Mouse (Mus musculus): ENCODE data around the gene Cisd3. TPM values are rescaled to one million over a fixed set of nuclear protein-coding genes. Genes with fewer than 3 reads are reported as not detected.
A peak's percentile ranks its signal among the peaks of the same experiment; 100 is the strongest.
"Not testable (repeated sequence)": the region's sequence is repeated elsewhere in the genome, so short reads cannot be mapped to it uniquely, and the experiment has no call there.

Cisd3 gene
- polyA plus RNA-seq, 1 experiment from 2014 or later: 12.3 TPM

- ATAC-seq (ENCODE audit: insufficient read depth); H3K9ac ChIP-seq; H3K36me3 ChIP-seq (replicated peaks); H3K9me3 ChIP-seq (replicated peaks); H3K4me2 ChIP-seq; H3K27ac ChIP-seq (replicated peaks); H3K4me3 ChIP-seq (replicated peaks): not testable (repeated sequence)
- 69% methylated on average over 6 of the region's 6 CpGs for WGBS (ENCODE audit: insufficient replicate concordance)
- Histone ChIP-seq H3K4me1 (replicated peaks) (peaks cover 38% of the 10 kb centered on the region), H3K27me3 (peaks cover 48% of the 10 kb centered on the region)
Measured at GRCm38 (mm10) chr11:97657967-97658366, 27.7 kb upstream of the Cisd3 start.

DNA sequence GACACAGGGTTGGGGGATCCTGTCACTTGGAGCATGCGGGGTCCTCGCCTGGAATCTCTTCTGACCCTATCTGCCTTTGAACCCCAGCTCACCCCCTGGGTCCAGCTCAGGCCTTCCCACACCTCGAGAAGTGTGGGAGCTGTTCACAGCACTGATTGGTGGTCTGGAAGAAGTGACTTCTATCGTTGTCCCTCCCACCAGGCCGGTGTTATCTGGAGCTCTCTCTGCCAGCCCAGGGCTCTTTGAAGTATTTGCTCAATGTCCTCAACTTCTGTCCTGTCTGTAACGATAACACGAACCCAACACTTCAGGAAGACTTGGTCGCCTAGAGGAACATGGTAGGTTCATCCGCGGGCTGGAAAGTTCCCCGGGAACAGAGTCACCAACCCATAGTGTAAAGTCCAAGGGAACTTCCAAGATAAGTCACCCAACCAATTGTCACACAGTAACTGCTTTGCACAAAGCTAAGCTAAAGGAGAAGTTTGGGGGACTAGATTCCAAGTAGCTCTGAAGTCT, 26.8 kb upstream of the Cisd3 start:
- Histone ChIP-seq H3K36me3 (replicated peaks) (no peaks in the 10 kb centered on the region), H3K9me3 (replicated peaks) (no peaks in the 10 kb centered on the region), H3K27ac (replicated peaks) (no peak overlapping the region), H3K9ac (no peak overlapping the region), H3K4me2 (peak overlapping the region; percentile 75), H3K4me1 (replicated peaks) (peaks cover 38% of the 10 kb centered on the region), H3K27me3 (peaks cover 57% of the 10 kb centered on the region), H3K4me3 (replicated peaks) (no peak overlapping the region)
- 37% methylated on average over 11 of the region's 11 CpGs for WGBS (ENCODE audit: insufficient replicate concordance)
- ATAC-seq (ENCODE audit: insufficient read depth): no peak

GRCm38 (mm10) chr11:97659267-97659989, 26.2 kb upstream of the Cisd3 start:
- Histone ChIP-seq H3K4me3 (replicated peaks) (peak overlapping the region; percentile 67), H3K4me1 (replicated peaks) (peaks cover 43% of the 10 kb centered on the region), H3K27me3 (peaks cover 63% of the 10 kb centered on the region), H3K9me3 (replicated peaks) (no peaks in the 10 kb centered on the region), H3K36me3 (replicated peaks) (no peaks in the 10 kb centered on the region), H3K4me2 (peak overlapping the region; percentile 75), H3K9ac (peak overlapping the region; percentile 62), H3K27ac (replicated peaks) (peak overlapping the region; percentile 66)
- ATAC-seq (ENCODE audit: insufficient read depth): 0 out of 2 replicates have a peak, but pooled peaks have one; percentile 19
- WGBS (ENCODE audit: insufficient replicate concordance): 2% methylated on average over 13 of the region's 13 CpGs

DNA sequence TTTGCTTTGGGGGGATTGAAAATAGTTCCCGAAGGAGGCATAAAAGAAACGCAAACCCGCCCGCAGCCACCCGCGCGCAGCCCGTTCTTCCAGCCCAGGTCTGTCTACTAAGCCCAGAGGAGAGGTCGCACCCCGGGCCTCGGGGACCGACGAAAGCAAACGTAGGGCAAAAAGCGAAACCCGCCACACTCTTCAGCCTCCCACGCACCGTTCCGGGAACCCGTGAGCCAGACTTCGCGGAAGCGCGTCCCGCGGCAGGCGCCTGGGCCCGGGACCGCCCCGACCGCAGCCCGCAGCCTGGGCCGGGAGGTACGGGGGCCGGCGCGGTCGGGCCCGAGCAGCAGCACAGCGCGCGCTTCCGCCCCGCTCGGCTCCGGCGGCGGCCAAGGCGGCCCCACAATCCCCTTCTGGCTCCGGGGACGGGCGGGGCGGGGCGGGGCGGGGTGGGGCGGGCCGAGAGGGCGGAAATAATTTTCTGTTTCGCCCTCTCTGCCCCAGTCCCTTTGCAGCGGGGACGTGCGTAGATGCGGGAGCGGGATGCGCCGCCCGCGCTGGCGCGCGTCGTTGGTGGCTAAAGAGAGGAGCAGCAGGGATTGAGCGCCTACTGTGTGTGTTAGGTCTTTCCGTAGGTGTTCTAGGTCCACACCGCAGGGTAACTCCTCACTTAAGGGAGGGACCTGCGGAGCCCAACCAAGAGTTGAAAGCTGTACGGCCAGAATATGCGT, 25.5 kb upstream of the Cisd3 start:
- under 1% methylated on average over 74 of the region's 78 CpGs for WGBS (ENCODE audit: insufficient replicate concordance)
- Histone ChIP-seq H3K4me3 (replicated peaks) (peak overlapping the region; percentile 67), H3K4me2 (peak overlapping the region; percentile 75), H3K36me3 (replicated peaks) (no peaks in the 10 kb centered on the region), H3K27me3 (peaks cover 70% of the 10 kb centered on the region), H3K27ac (replicated peaks) (peak overlapping the region; percentile 66), H3K9ac (peak overlapping the region; percentile 62), H3K4me1 (replicated peaks) (peaks cover 43% of the 10 kb centered on the region), H3K9me3 (replicated peaks) (no peaks in the 10 kb centered on the region)
- peak; percentile 72 for ATAC-seq (ENCODE audit: insufficient read depth)

- 3% methylated on average over 27 of the region's 27 CpGs for WGBS (ENCODE audit: insufficient replicate concordance)
- ATAC-seq (ENCODE audit: insufficient read depth): no peak
- peaks cover 43% of the 10 kb centered on the region for H3K4me1 ChIP-seq (replicated peaks)
- H3K9me3 ChIP-seq (replicated peaks): no peaks in the 10 kb centered on the region
- H3K36me3 ChIP-seq (replicated peaks): no peaks in the 10 kb centered on the region
- peak overlapping the region; percentile 67 for H3K4me3 ChIP-seq (replicated peaks)
- peaks cover 78% of the 10 kb centered on the region for H3K27me3 ChIP-seq
- no peak overlapping the region for H3K27ac ChIP-seq (replicated peaks)
- no peak overlapping the region for H3K9ac ChIP-seq
- peak overlapping the region; percentile 75 for H3K4me2 ChIP-seq
Measured at GRCm38 (mm10) chr11:97660734-97661647, 24.6 kb upstream of the Cisd3 start.

- Histone ChIP-seq H3K4me3 (replicated peaks) (peak overlapping the region; percentile 60), H3K36me3 (replicated peaks) (no peaks in the 10 kb centered on the region), H3K4me2 (peak overlapping the region; percentile 75), H3K9ac (no peak overlapping the region), H3K27ac (replicated peaks) (no peak overlapping the region), H3K27me3 (peaks cover 83% of the 10 kb centered on the region), H3K4me1 (replicated peaks) (peaks cover 43% of the 10 kb centered on the region), H3K9me3 (replicated peaks) (no peaks in the 10 kb centered on the region)
- no peak for ATAC-seq (ENCODE audit: insufficient read depth)
- WGBS (ENCODE audit: insufficient replicate concordance): 2% methylated on average over 20 of the region's 20 CpGs
Measured at GRCm38 (mm10) chr11:97661648-97662133, 23.9 kb upstream of the Cisd3 start.

DNA sequence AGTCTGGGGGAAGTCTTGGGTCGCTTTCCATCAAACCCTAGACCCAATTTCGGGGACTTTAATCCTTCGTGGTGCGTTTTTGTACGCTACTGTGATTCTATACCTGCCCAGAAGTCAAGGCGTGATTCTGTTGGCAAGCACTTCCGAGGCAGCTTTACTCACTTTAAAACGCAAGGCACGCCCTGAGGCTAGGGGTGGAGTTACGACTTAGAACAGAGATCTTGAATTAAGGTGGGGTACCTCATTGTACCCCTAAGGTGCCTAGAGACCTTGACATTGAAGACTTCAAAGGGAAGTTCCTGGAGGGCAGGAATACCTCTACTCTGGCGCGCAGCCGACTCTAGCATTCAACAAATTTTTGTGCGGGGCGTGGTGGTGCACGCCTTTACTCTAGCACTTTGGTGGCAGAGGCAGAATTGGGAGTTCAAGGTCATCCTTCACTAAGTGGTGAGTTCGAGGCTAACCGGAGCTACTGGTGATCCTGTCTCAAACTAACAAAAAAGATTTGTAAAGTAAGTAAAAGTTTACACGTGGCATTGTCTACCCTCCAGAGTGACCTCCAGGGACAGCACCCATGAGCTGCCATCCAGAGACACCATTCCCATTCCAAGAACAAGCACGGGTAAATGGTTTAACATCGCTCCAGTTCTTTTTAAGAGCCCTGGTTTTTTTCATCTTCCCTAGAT, 23.3 kb upstream of the Cisd3 start:
- Histone ChIP-seq H3K4me2 (peak overlapping the region; percentile 75), H3K27me3 (peaks cover 89% of the 10 kb centered on the region), H3K9ac (no peak overlapping the region), H3K4me1 (replicated peaks) (peaks cover 43% of the 10 kb centered on the region), H3K27ac (replicated peaks) (no peak overlapping the region), H3K4me3 (replicated peaks) (peak overlapping the region; percentile 60), H3K9me3 (replicated peaks) (no peaks in the 10 kb centered on the region), H3K36me3 (replicated peaks) (no peaks in the 10 kb centered on the region)
- WGBS (ENCODE audit: insufficient replicate concordance): 2% methylated on average over 21 of the region's 21 CpGs
- no peak for ATAC-seq (ENCODE audit: insufficient read depth)

DNA sequence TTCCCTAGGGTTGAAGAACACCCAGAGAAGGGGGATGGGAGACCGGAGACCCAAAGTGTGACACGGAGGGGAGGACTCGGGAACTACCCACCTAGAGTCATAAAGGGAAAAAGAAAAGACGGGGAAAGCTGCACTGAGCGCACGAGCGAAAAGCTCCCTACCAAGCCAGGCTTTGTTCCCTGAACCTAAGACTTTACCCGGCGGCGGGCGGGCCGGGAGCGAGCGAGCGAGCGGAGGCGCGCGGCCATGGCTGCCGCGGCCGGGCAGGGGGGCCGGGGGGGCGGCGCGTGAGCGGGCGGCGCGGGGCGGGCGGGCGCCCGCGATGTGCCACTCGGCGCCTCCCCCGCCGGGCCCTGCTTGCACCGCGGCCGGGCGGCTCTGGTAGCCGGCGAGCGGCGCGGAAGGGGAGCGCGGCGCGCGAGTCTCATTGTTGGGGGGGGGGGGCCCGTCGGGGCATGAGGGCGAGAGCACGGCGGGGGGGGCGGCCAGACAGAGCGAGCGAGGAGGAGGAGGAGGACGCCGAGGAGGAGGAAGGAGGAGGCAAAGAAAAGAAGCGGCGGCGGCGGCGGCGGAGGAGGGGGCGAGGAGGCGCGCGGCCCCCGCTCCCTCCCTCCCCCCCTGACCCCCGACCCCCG, 22.6 kb upstream of the Cisd3 start, which contains the start of gene Mllt6:
Gene Mllt6 (plus strand): TSS at position 522 of the 635 bp plus-strand sequence.
- ATAC-seq (ENCODE audit: insufficient read depth): no peak
- Histone ChIP-seq H3K9me3 (replicated peaks) (no peaks in the 10 kb centered on the region), H3K4me2 (peak within 1 kb of the TSS; percentile 75), H3K27ac (replicated peaks) (no peak within 1 kb of the TSS), H3K9ac (peak within 1 kb of the TSS; percentile 37; the same call in 1 of the 2 replicates), H3K36me3 (replicated peaks) (no peaks in the 10 kb centered on the region), H3K4me3 (replicated peaks) (peak within 1 kb of the TSS; percentile 60), H3K4me1 (replicated peaks) (peaks cover 43% of the 10 kb centered on the region), H3K27me3 (peaks cover 89% of the 10 kb centered on the region)
- WGBS (ENCODE audit: insufficient replicate concordance): under 1% methylated on average over 52 of the region's 76 CpGs

DNA sequence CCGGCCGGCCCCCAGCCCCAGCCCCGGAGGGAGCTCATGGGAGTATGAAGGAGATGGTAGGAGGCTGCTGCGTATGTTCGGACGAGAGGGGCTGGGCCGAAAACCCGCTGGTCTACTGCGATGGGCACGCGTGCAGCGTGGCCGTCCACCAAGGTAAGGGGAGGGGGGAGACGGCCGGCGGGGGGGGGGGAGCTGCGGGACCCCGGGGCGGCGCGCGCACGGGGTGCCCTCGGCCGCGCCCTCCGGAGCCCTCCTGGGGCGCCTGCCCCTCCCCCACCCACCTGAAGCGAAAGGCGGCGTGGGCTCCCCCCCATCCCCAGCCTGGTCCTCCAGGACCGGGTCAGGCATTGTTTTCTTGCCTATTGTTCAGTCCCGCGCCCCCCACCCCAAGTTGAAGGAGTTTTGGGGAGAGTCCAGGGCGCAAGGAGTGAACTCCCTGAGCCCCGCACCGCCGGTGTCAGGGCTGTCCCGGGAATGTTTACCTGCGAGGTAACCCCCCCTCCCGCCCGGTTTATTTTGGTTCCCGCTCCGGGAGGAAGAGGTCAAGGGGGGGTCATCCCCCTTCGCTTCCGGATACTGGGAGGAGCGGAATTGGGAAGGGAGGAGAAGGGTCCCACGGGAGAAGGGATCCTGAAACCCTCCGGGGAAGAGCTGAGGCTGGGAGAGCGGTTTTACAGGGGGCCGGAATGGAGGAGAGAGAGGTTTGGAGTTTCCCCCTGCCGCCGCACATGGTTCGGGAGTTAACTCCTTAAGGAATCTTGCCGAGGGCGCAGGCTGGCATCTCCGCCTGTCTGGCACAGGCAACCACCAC, 21.9 kb upstream of the Cisd3 start:
- H3K36me3 ChIP-seq (replicated peaks): no peaks in the 10 kb centered on the region
- no peak overlapping the region for H3K27ac ChIP-seq (replicated peaks)
- under 1% methylated on average over 43 of the region's 57 CpGs for WGBS (ENCODE audit: insufficient replicate concordance)
- peaks cover 41% of the 10 kb centered on the region for H3K4me1 ChIP-seq (replicated peaks)
- H3K4me3 ChIP-seq (replicated peaks): peak overlapping the region; percentile 60
- peak overlapping the region; percentile 75 for H3K4me2 ChIP-seq
- H3K9ac ChIP-seq: peak overlapping the region; percentile 37; the same call in 1 of the 2 replicates
- peaks cover 83% of the 10 kb centered on the region for H3K27me3 ChIP-seq
- ATAC-seq (ENCODE audit: insufficient read depth): no peak
- H3K9me3 ChIP-seq (replicated peaks): no peaks in the 10 kb centered on the region

All from liver, embryonic 15.5 days (tissue).